Mouse (Mus musculus): ENCODE measurements at regions not wholly inside any gene's neighbourhood (a gene's known extent, or its start where the extent isn't known, plus 50 kb on each side); places are given as distances from the start of the nearest gene placed in this dataset.
A peak's percentile ranks its signal among the peaks of the same experiment; 100 is the strongest.

- no peak overlapping the region for H3K4me3 ChIP-seq (replicated peaks)
- no peak for ATAC-seq (ENCODE audit: low FRiP score)
- peaks cover 11% of the 10 kb centered on the region for H3K4me1 ChIP-seq
- no peaks in the 10 kb centered on the region for H3K9me3 ChIP-seq (replicated peaks)
- H3K27ac ChIP-seq (replicated peaks) = no peak overlapping the region
- no peak overlapping the region for H3K9ac ChIP-seq (replicated peaks)
- H3K36me3 ChIP-seq = no peaks in the 10 kb centered on the region
- H3K4me2 ChIP-seq = no peak overlapping the region
- 90% methylated on average over 9 of the region's 9 CpGs for WGBS
- no peaks in the 10 kb centered on the region for H3K27me3 ChIP-seq (replicated peaks)
These were observed 57.0 kb downstream of the Nxnl2 start for GRCm38 (mm10) chr13:51227836-51228235.

GRCm38 (mm10) chr13:51228862-51229770 lies 58.3 kb downstream of the Nxnl2 start:
- Histone ChIP-seq H3K4me3 (replicated peaks) (no peak overlapping the region), H3K4me1 (peaks cover 11% of the 10 kb centered on the region), H3K27ac (replicated peaks) (no peak overlapping the region), H3K9me3 (replicated peaks) (no peaks in the 10 kb centered on the region), H3K36me3 (no peaks in the 10 kb centered on the region), H3K4me2 (no peak overlapping the region; the same call in 1 of the 2 replicates), H3K9ac (replicated peaks) (no peak overlapping the region), H3K27me3 (replicated peaks) (no peaks in the 10 kb centered on the region)
- 38% methylated on average over 30 of the region's 30 CpGs for WGBS
- peak; percentile 68 for ATAC-seq (ENCODE audit: low FRiP score)

GRCm38 (mm10) chr13:51229862-51230261 lies 59.0 kb downstream of the Nxnl2 start:
- ATAC-seq (ENCODE audit: low FRiP score) = no peak
- H3K27ac ChIP-seq (replicated peaks) = no peak overlapping the region
- no peaks in the 10 kb centered on the region for H3K9me3 ChIP-seq (replicated peaks)
- H3K4me3 ChIP-seq (replicated peaks) = no peak overlapping the region
- H3K27me3 ChIP-seq (replicated peaks) = no peaks in the 10 kb centered on the region
- no peak overlapping the region for H3K9ac ChIP-seq (replicated peaks)
- H3K4me2 ChIP-seq = no peak overlapping the region
- H3K4me1 ChIP-seq = peaks cover 11% of the 10 kb centered on the region
- 93% methylated on average over 4 of the region's 4 CpGs for WGBS
- H3K36me3 ChIP-seq = no peaks in the 10 kb centered on the region

GRCm38 (mm10) chr13:51231586-51231985 lies 60.8 kb downstream of the Nxnl2 start:
- Histone ChIP-seq H3K4me3 (replicated peaks) (no peak overlapping the region), H3K36me3 (no peaks in the 10 kb centered on the region), H3K9me3 (replicated peaks) (no peaks in the 10 kb centered on the region), H3K27me3 (replicated peaks) (no peaks in the 10 kb centered on the region), H3K9ac (replicated peaks) (no peak overlapping the region), H3K4me1 (peaks cover 11% of the 10 kb centered on the region), H3K4me2 (no peak overlapping the region), H3K27ac (replicated peaks) (no peak overlapping the region)
- ATAC-seq (ENCODE audit: low FRiP score) = no peak
- 83% methylated on average over 4 of the region's 4 CpGs for WGBS

GRCm38 (mm10) chr13:51247378-51247777 lies 76.6 kb downstream of the Nxnl2 start:
- Histone ChIP-seq H3K27me3 (replicated peaks) (no peaks in the 10 kb centered on the region), H3K9me3 (replicated peaks) (no peaks in the 10 kb centered on the region), H3K4me2 (no peak overlapping the region), H3K27ac (replicated peaks) (no peak overlapping the region), H3K36me3 (no peaks in the 10 kb centered on the region), H3K4me1 (no peaks in the 10 kb centered on the region), H3K9ac (replicated peaks) (no peak overlapping the region), H3K4me3 (replicated peaks) (no peak overlapping the region)
- 93% methylated on average over 3 of the region's 3 CpGs for WGBS
- no peak for ATAC-seq (ENCODE audit: low FRiP score)

GRCm38 (mm10) chr13:51253371-51253770 lies 82.5 kb downstream of the Nxnl2 start:
- Histone ChIP-seq H3K4me2 (no peak overlapping the region), H3K9me3 (replicated peaks) (no peaks in the 10 kb centered on the region), H3K27me3 (replicated peaks) (no peaks in the 10 kb centered on the region), H3K9ac (replicated peaks) (no peak overlapping the region), H3K27ac (replicated peaks) (no peak overlapping the region), H3K36me3 (no peaks in the 10 kb centered on the region), H3K4me1 (no peaks in the 10 kb centered on the region), H3K4me3 (replicated peaks) (no peak overlapping the region)
- WGBS = 90% methylated on average over 1 of the region's 1 CpGs
- no peak for ATAC-seq (ENCODE audit: low FRiP score)

- ATAC-seq (ENCODE audit: low FRiP score) = no peak
- no peaks in the 10 kb centered on the region for H3K27me3 ChIP-seq (replicated peaks)
- H3K4me3 ChIP-seq (replicated peaks) = no peak overlapping the region
- 86% methylated on average over 5 of the region's 5 CpGs for WGBS
- no peak overlapping the region for H3K4me2 ChIP-seq
- H3K27ac ChIP-seq (replicated peaks) = no peak overlapping the region
- H3K9ac ChIP-seq (replicated peaks) = no peak overlapping the region
- H3K4me1 ChIP-seq = 0 out of 2 replicates have a peak, but pooled peaks cover 9% of the 10 kb centered on the region
- H3K9me3 ChIP-seq (replicated peaks) = no peaks in the 10 kb centered on the region
- H3K36me3 ChIP-seq = no peaks in the 10 kb centered on the region
These were observed 84.9 kb downstream of the Nxnl2 start for GRCm38 (mm10) chr13:51255688-51256087.

GRCm38 (mm10) chr13:51258752-51259721 lies 88.2 kb downstream of the Nxnl2 start:
- ATAC-seq (ENCODE audit: low FRiP score) = 0 out of 2 replicates have a peak, but pooled peaks have one; percentile 42
- no peaks in the 10 kb centered on the region for H3K36me3 ChIP-seq
- H3K4me3 ChIP-seq (replicated peaks) = no peak overlapping the region
- 0 out of 2 replicates have a peak, but pooled peaks cover 11% of the 10 kb centered on the region for H3K4me1 ChIP-seq
- WGBS = 46% methylated on average over 13 of the region's 13 CpGs
- H3K9me3 ChIP-seq (replicated peaks) = no peaks in the 10 kb centered on the region
- no peaks in the 10 kb centered on the region for H3K27me3 ChIP-seq (replicated peaks)
- H3K4me2 ChIP-seq = no peak overlapping the region
- no peak overlapping the region for H3K9ac ChIP-seq (replicated peaks)
- H3K27ac ChIP-seq (replicated peaks) = no peak overlapping the region

- Histone ChIP-seq H3K27me3 (replicated peaks) (no peaks in the 10 kb centered on the region), H3K4me2 (peak overlapping the region; percentile 18; the same call in 1 of the 2 replicates), H3K4me3 (replicated peaks) (no peak overlapping the region), H3K4me1 (0 out of 2 replicates have a peak, but pooled peaks cover 11% of the 10 kb centered on the region), H3K27ac (replicated peaks) (no peak overlapping the region), H3K9ac (replicated peaks) (no peak overlapping the region), H3K9me3 (replicated peaks) (no peaks in the 10 kb centered on the region), H3K36me3 (no peaks in the 10 kb centered on the region)
- peak; percentile 71; the same call in 1 of the 2 replicates for ATAC-seq (ENCODE audit: low FRiP score)
- 67% methylated on average over 8 of the region's 8 CpGs for WGBS
These were observed 90.8 kb downstream of the Nxnl2 start for GRCm38 (mm10) chr13:51261619-51262018.

GRCm38 (mm10) chr13:51272786-51273185 lies 102.0 kb downstream of the Nxnl2 start:
- WGBS = 92% methylated on average over 4 of the region's 4 CpGs
- no peaks in the 10 kb centered on the region for H3K9me3 ChIP-seq (replicated peaks)

GRCm38 (mm10) chr13:51274639-51275038 lies 103.8 kb downstream of the Nxnl2 start:
- Histone ChIP-seq H3K36me3 (no peaks in the 10 kb centered on the region), H3K4me3 (replicated peaks) (no peak overlapping the region), H3K9ac (replicated peaks) (no peak overlapping the region), H3K9me3 (replicated peaks) (no peaks in the 10 kb centered on the region), H3K27ac (replicated peaks) (no peak overlapping the region), H3K27me3 (replicated peaks) (no peaks in the 10 kb centered on the region), H3K4me2 (no peak overlapping the region), H3K4me1 (peaks cover 13% of the 10 kb centered on the region; the same call in 1 of the 2 replicates)
- WGBS = 75% methylated on average over 5 of the region's 5 CpGs
- ATAC-seq (ENCODE audit: low FRiP score) = no peak

More at GRCm38 (mm10) chr13:51272786-51273185, 102.0 kb downstream of the Nxnl2 start:
- Histone ChIP-seq H3K4me2 (no peak overlapping the region), H3K9ac (replicated peaks) (no peak overlapping the region), H3K27me3 (replicated peaks) (no peaks in the 10 kb centered on the region), H3K36me3 (no peaks in the 10 kb centered on the region), H3K4me3 (replicated peaks) (no peak overlapping the region), H3K4me1 (peaks cover 4% of the 10 kb centered on the region; the same call in 1 of the 2 replicates), H3K27ac (replicated peaks) (no peak overlapping the region)
- no peak for ATAC-seq (ENCODE audit: low FRiP score)
